Mouse (Mus musculus): ENCODE data around the gene Npas4. TPM values are rescaled to one million over a fixed set of nuclear protein-coding genes. Genes with fewer than 3 reads are reported as not detected.

Npas4 gene
- not detected in 2 replicates for polyA plus RNA-seq (2014; fragmentation: Nextera tagmentation; extraction: Ambion mirVana)

GRCm38 (mm10) chr19:4990256-4990625 is at the start of gene Npas4:
TSS of gene Npas4 (minus strand) at chr19:4990316.
- Histone ChIP-seq H3K27me3 (ENCODE audit: control insufficient read depth, insufficient read depth, low read length) (peaks cover 31% of the 10 kb centered on the region), H3K4me3 (ENCODE audit: low read depth, low read length) (peak within 1 kb of the TSS; percentile 26), H3K9me3 (ENCODE audit: control insufficient read depth, low read length) (no peaks in the 10 kb centered on the region), H3K27ac (ENCODE audit: low read depth, low read length) (no peak within 1 kb of the TSS), H3K36me3 (ENCODE audit: control insufficient read depth, insufficient read depth, low read length) (no peaks in the 10 kb centered on the region), H3K4me2 (ENCODE audit: low read depth, low read length, severe bottlenecking) (peak within 1 kb of the TSS; percentile 48), H3K9ac (ENCODE audit: low read length) (no peak within 1 kb of the TSS), H3K4me1 (replicated peaks; ENCODE audit: control insufficient read depth, insufficient read depth, low read length) (no peaks in the 10 kb centered on the region)
- WGBS, result 19% methylated on average over 4 of the region's 4 CpGs
- no peak for DNase-seq (ENCODE audit: low spot score)
- no peak for ATAC-seq (replicated peaks; ENCODE audit: low FRiP score)

- Histone ChIP-seq H3K27ac (ENCODE audit: low read depth, low read length) (peak overlapping the region; percentile 78; the same call in 1 of the 2 replicates), H3K9ac (ENCODE audit: low read length) (peak overlapping the region; percentile 89), H3K4me1 (replicated peaks; ENCODE audit: control insufficient read depth, insufficient read depth, low read length) (peaks cover 16% of the 10 kb centered on the region; the same call in 1 of the 2 replicates), H3K4me2 (ENCODE audit: low read depth, low read length, severe bottlenecking) (peak overlapping the region; percentile 99), H3K27me3 (ENCODE audit: control insufficient read depth, insufficient read depth, low read length) (no peaks in the 10 kb centered on the region), H3K9me3 (ENCODE audit: control insufficient read depth, low read length) (no peaks in the 10 kb centered on the region), H3K4me3 (ENCODE audit: low read depth, low read length) (peak overlapping the region; percentile 76), H3K36me3 (ENCODE audit: control insufficient read depth, insufficient read depth, low read length) (no peaks in the 10 kb centered on the region; the same call in 1 of the 2 replicates)
- WGBS, result 12% methylated on average over 41 of the region's 41 CpGs
- no peak for DNase-seq (ENCODE audit: low spot score)
- peak; percentile 28 for ATAC-seq (replicated peaks; ENCODE audit: low FRiP score)
Measured at GRCm38 (mm10) chr19:5039301-5040114, 49.4 kb upstream of the Npas4 start.

- H3K4me2 ChIP-seq (ENCODE audit: low read depth, low read length, severe bottlenecking), result peak within 1 kb of the TSS; percentile 99
- H3K4me3 ChIP-seq (ENCODE audit: low read depth, low read length), result peak within 1 kb of the TSS; percentile 76
- DNase-seq (ENCODE audit: low spot score), result peak; percentile 95
- peak within 1 kb of the TSS; percentile 89 for H3K9ac ChIP-seq (ENCODE audit: low read length)
- no peaks in the 10 kb centered on the region; the same call in 1 of the 2 replicates for H3K36me3 ChIP-seq (ENCODE audit: control insufficient read depth, insufficient read depth, low read length)
- peak; percentile 89 for ATAC-seq (replicated peaks; ENCODE audit: low FRiP score)
- peaks cover 16% of the 10 kb centered on the region; the same call in 1 of the 2 replicates for H3K4me1 ChIP-seq (replicated peaks; ENCODE audit: control insufficient read depth, insufficient read depth, low read length)
- WGBS, result under 1% methylated on average over 43 of the region's 44 CpGs
- H3K9me3 ChIP-seq (ENCODE audit: control insufficient read depth, low read length), result no peaks in the 10 kb centered on the region
- no peaks in the 10 kb centered on the region for H3K27me3 ChIP-seq (ENCODE audit: control insufficient read depth, insufficient read depth, low read length)
- peak within 1 kb of the TSS; percentile 78 for H3K27ac ChIP-seq (ENCODE audit: low read depth, low read length)
Measured at GRCm38 (mm10) chr19:5038709-5039156, 48.6 kb upstream of the Npas4 start, which contains the start of the genes B4gat1 and AC124502.3. TSS of gene B4gat1 (plus strand) at chr19:5038826. TSS of gene AC124502.3 (plus strand) at chr19:5038891.

- H3K36me3 ChIP-seq (ENCODE audit: control insufficient read depth, insufficient read depth, low read length), result no peaks in the 10 kb centered on the region; the same call in 1 of the 2 replicates
- DNase-seq (ENCODE audit: low spot score), result peak; percentile 94
- H3K4me1 ChIP-seq (replicated peaks; ENCODE audit: control insufficient read depth, insufficient read depth, low read length), result peaks cover 16% of the 10 kb centered on the region; the same call in 1 of the 2 replicates
- no peaks in the 10 kb centered on the region for H3K27me3 ChIP-seq (ENCODE audit: control insufficient read depth, insufficient read depth, low read length)
- WGBS, result 7% methylated on average over 32 of the region's 32 CpGs
- peak; percentile 65 for ATAC-seq (replicated peaks; ENCODE audit: low FRiP score)
- peak overlapping the region; percentile 89 for H3K9ac ChIP-seq (ENCODE audit: low read length)
- peak overlapping the region; percentile 78 for H3K27ac ChIP-seq (ENCODE audit: low read depth, low read length)
- H3K9me3 ChIP-seq (ENCODE audit: control insufficient read depth, low read length), result no peaks in the 10 kb centered on the region
- H3K4me3 ChIP-seq (ENCODE audit: low read depth, low read length), result peak overlapping the region; percentile 76
- peak overlapping the region; percentile 99 for H3K4me2 ChIP-seq (ENCODE audit: low read depth, low read length, severe bottlenecking)
Measured at GRCm38 (mm10) chr19:5037678-5038571, 47.8 kb upstream of the Npas4 start.

- WGBS, result 89% methylated on average over 4 of the region's 4 CpGs
- H3K4me2 ChIP-seq (ENCODE audit: low read depth, low read length, severe bottlenecking), result no peak overlapping the region
Measured at GRCm38 (mm10) chr19:5036577-5036976, 46.5 kb upstream of the Npas4 start.

GRCm38 (mm10) chr19:5032686-5033085 is 42.6 kb upstream of the Npas4 start:
- WGBS, result 77% methylated on average over 3 of the region's 3 CpGs
- no peak overlapping the region for H3K9ac ChIP-seq (ENCODE audit: low read length)
- DNase-seq (ENCODE audit: low spot score), result no peak
- ATAC-seq (replicated peaks; ENCODE audit: low FRiP score), result no peak
- H3K27ac ChIP-seq (ENCODE audit: low read depth, low read length), result no peak overlapping the region
- no peaks in the 10 kb centered on the region for H3K9me3 ChIP-seq (ENCODE audit: control insufficient read depth, low read length)
- no peak overlapping the region for H3K4me2 ChIP-seq (ENCODE audit: low read depth, low read length, severe bottlenecking)
- no peaks in the 10 kb centered on the region for H3K4me1 ChIP-seq (replicated peaks; ENCODE audit: control insufficient read depth, insufficient read depth, low read length)
- no peaks in the 10 kb centered on the region; the same call in 1 of the 2 replicates for H3K36me3 ChIP-seq (ENCODE audit: control insufficient read depth, insufficient read depth, low read length)
- no peak overlapping the region for H3K4me3 ChIP-seq (ENCODE audit: low read depth, low read length)
- no peaks in the 10 kb centered on the region for H3K27me3 ChIP-seq (ENCODE audit: control insufficient read depth, insufficient read depth, low read length)

More at GRCm38 (mm10) chr19:5036577-5036976, 46.5 kb upstream of the Npas4 start:
- H3K4me3 ChIP-seq (ENCODE audit: low read depth, low read length), result no peak overlapping the region
- no peaks in the 10 kb centered on the region for H3K9me3 ChIP-seq (ENCODE audit: control insufficient read depth, low read length)
- H3K9ac ChIP-seq (ENCODE audit: low read length), result no peak overlapping the region
- DNase-seq (ENCODE audit: low spot score) (no peak), ATAC-seq (replicated peaks; ENCODE audit: low FRiP score) (no peak)
- H3K27ac ChIP-seq (ENCODE audit: low read depth, low read length), result no peak overlapping the region
- no peaks in the 10 kb centered on the region for H3K36me3 ChIP-seq (ENCODE audit: control insufficient read depth, insufficient read depth, low read length)
- no peaks in the 10 kb centered on the region for H3K27me3 ChIP-seq (ENCODE audit: control insufficient read depth, insufficient read depth, low read length)
- peaks cover 13% of the 10 kb centered on the region; the same call in 1 of the 2 replicates for H3K4me1 ChIP-seq (replicated peaks; ENCODE audit: control insufficient read depth, insufficient read depth, low read length)

- WGBS, result 92% methylated on average over 8 of the region's 8 CpGs
- H3K9me3 ChIP-seq (ENCODE audit: control insufficient read depth, low read length), result no peaks in the 10 kb centered on the region
- no peak overlapping the region for H3K27ac ChIP-seq (ENCODE audit: low read depth, low read length)
- no peak overlapping the region for H3K4me3 ChIP-seq (ENCODE audit: low read depth, low read length)
- ATAC-seq (replicated peaks; ENCODE audit: low FRiP score), result no peak
- no peak overlapping the region for H3K9ac ChIP-seq (ENCODE audit: low read length)
- H3K27me3 ChIP-seq (ENCODE audit: control insufficient read depth, insufficient read depth, low read length), result no peaks in the 10 kb centered on the region
- H3K4me1 ChIP-seq (replicated peaks; ENCODE audit: control insufficient read depth, insufficient read depth, low read length), result 0 out of 2 replicates have a peak, but pooled peaks cover 2% of the 10 kb centered on the region
- no peaks in the 10 kb centered on the region; the same call in 1 of the 2 replicates for H3K36me3 ChIP-seq (ENCODE audit: control insufficient read depth, insufficient read depth, low read length)
- H3K4me2 ChIP-seq (ENCODE audit: low read depth, low read length, severe bottlenecking), result no peak overlapping the region
- DNase-seq (ENCODE audit: low spot score), result no peak
Measured at GRCm38 (mm10) chr19:5026111-5026510, 36.0 kb upstream of the Npas4 start.

Data from forebrain, embryonic 11.5 days (tissue).